Mouse (Mus musculus) erythroblast, embryonic 14.5 days (primary cell): ENCODE measurements at regions not wholly inside any gene's neighbourhood (a gene's known extent, or its start where the extent isn't known, plus 50 kb on each side); places are given as distances from the start of the nearest gene placed in this dataset.

ENCODE experiments used
- H3K27me3 ChIP-seq: 2 replicates; pipeline ENCODE4 v1.6.1; 2012; ENCODE audit warnings: inconsistent platforms; ENCODE audit not compliant: control insufficient read depth
- H3K36me3 ChIP-seq: 2 replicates; pipeline ENCODE4 v1.6.1; 2012; ENCODE audit warnings: mild to moderate bottlenecking, inconsistent platforms; ENCODE audit not compliant: control insufficient read depth
- H3K4me1 ChIP-seq: 2 replicates; pipeline ENCODE4 v1.6.1; 2012; ENCODE audit warnings: inconsistent platforms; ENCODE audit not compliant: control insufficient read depth
- H3K4me3 ChIP-seq: replicated peaks from 2 replicates; pipeline ENCODE3; 2012; ENCODE audit warnings: moderate library complexity, mild to moderate bottlenecking, inconsistent platforms
- H3K9me3 ChIP-seq: 2 replicates; pipeline ENCODE4 v1.6.1; 2012; ENCODE audit warnings: low read length, inconsistent platforms, mixed read lengths; ENCODE audit not compliant: control insufficient read depth
- GATA1 ChIP-seq: IDR thresholded peaks from 2 replicates; pipeline ENCODE4 v1.6.1; 2012; ENCODE audit warnings: low read length, inconsistent platforms, mixed read lengths
- TAL1 ChIP-seq: IDR thresholded peaks from 3 replicates; pipeline ENCODE4 v1.6.1; 2012; ENCODE audit warnings: low read length, inconsistent platforms, mixed read lengths

DNA sequence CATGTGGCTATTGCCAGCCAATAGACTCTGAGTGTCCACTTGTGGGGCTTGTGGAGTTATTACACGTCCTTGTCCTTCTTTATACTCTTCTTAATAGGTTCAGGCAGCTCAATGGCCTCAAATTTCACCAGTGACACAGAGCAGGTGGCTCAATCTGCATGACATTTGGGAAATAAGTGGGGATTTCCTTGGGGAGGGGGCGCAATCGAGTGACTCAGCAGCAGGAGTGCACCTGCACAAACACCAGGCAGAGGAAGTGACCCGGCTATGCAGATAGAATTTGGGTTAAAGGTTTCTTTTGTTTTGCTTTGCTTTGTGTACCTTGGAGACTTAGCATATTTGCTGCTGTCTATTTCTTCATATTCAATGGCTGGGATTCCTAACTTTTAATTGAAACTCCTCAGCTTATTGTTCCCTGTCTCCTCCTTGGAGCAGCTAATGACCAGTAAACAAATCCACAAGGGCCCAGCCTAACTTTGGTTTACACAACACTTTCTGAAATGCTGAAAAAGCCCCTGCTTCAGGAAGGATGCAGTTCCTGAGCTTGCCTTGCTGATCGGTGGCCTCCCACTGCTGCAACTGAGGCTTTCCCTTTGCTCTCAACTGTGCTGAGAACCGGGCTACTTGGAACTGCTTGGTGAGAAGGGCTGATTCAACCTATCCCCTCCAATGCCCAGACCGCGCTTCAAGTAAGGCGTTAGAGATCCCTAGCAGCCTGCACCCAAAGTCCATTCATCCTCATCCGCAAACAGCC lies 95.4 kb upstream of the Ercc4 start:
- Histone ChIP-seq H3K9me3 (no peaks in the 10 kb centered on the region), H3K27me3 (no peaks in the 10 kb centered on the region), H3K4me1 (no peaks in the 10 kb centered on the region), H3K4me3 (no peak overlapping the region), H3K36me3 (no peaks in the 10 kb centered on the region)
- no peak for TF ChIP-seq GATA1
- no peak for TF ChIP-seq TAL1

- TF ChIP-seq GATA1, result no peak
- no peak for TF ChIP-seq TAL1
- no peaks in the 10 kb centered on the region for H3K27me3 ChIP-seq
- no peak overlapping the region for H3K4me3 ChIP-seq
- no peaks in the 10 kb centered on the region for H3K4me1 ChIP-seq
- no peaks in the 10 kb centered on the region for H3K9me3 ChIP-seq
- H3K36me3 ChIP-seq, result no peaks in the 10 kb centered on the region
Observed at GRCm38 (mm10) chr16:13022875-13023274, 86.6 kb upstream of the Ercc4 start.

- H3K4me1 ChIP-seq, result no peaks in the 10 kb centered on the region
- no peak for TF ChIP-seq GATA1
- TF ChIP-seq TAL1, result no peak
- H3K4me3 ChIP-seq, result no peak overlapping the region
- H3K27me3 ChIP-seq, result no peaks in the 10 kb centered on the region
- no peaks in the 10 kb centered on the region for H3K9me3 ChIP-seq
- no peaks in the 10 kb centered on the region for H3K36me3 ChIP-seq
Observed at GRCm38 (mm10) chr16:13025393-13025792, 84.1 kb upstream of the Ercc4 start.

DNA sequence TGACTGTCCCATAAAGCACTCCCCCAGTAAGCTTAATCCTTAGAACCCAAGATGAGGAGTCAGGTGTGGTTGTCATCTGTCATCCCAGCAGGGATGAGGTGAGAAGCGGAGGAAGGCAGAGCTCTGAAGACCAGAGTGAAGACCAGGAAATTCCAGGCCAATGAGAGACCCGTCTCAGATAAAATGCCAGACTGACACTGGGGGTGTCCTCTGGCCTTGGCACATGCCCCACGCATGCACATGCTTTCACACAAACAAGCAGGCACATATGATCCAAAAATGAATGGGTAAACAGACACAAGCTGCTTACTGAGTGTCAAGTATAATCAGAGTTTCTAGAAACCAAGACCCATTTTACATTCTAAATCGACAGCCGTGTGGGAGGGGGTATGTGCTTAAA lies 75.3 kb upstream of the Ercc4 start:
- no peaks in the 10 kb centered on the region for H3K27me3 ChIP-seq
- no peaks in the 10 kb centered on the region for H3K4me1 ChIP-seq
- H3K36me3 ChIP-seq, result no peaks in the 10 kb centered on the region
- no peak overlapping the region for H3K4me3 ChIP-seq
- TF ChIP-seq GATA1 (no peak), TAL1 (no peak)
- no peaks in the 10 kb centered on the region for H3K9me3 ChIP-seq

- no peaks in the 10 kb centered on the region for H3K9me3 ChIP-seq
- TF ChIP-seq GATA1 (no peak), TAL1 (no peak)
- no peak overlapping the region for H3K4me3 ChIP-seq
- H3K27me3 ChIP-seq, result no peaks in the 10 kb centered on the region
- no peaks in the 10 kb centered on the region for H3K4me1 ChIP-seq
- no peaks in the 10 kb centered on the region for H3K36me3 ChIP-seq
Observed at GRCm38 (mm10) chr16:13036596-13036995, 72.9 kb upstream of the Ercc4 start.

- no peak for TF ChIP-seq TAL1
- H3K4me3 ChIP-seq, result no peak overlapping the region
- H3K9me3 ChIP-seq, result no peaks in the 10 kb centered on the region
- no peaks in the 10 kb centered on the region for H3K4me1 ChIP-seq
- no peaks in the 10 kb centered on the region for H3K27me3 ChIP-seq
- H3K36me3 ChIP-seq, result no peaks in the 10 kb centered on the region
Observed at GRCm38 (mm10) chr16:13040312-13041100, 69.0 kb upstream of the Ercc4 start.

GRCm38 (mm10) chr16:13041356-13041755 lies 68.1 kb upstream of the Ercc4 start:
- no peaks in the 10 kb centered on the region for H3K4me1 ChIP-seq

DNA sequence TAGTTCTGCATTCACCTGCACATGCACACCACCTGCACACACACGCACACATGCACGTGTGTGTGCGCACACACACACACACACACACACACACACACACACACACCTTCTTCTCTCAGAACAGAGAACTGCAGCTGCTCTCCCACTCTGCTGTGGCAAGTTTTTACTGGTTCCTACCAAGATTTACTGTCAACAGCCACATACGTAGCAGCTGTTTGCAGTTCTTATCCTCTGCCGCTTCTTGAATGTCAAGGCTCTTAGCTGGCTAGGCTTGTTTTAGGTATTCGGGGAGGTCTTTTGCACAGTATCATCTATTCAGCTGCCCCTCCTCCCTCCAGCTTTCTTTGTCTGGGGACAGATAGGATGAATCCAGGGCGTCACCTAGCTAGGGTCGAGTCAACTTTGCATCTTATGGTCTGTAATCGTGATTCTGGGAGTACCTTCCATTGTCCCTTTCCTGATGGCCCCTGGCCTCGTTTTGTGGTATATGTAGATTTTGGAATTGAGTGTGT lies 64.3 kb upstream of the Ercc4 start:
- H3K4me1 ChIP-seq, result no peaks in the 10 kb centered on the region
- TF ChIP-seq TAL1 (no peak), GATA1 (no peak)
- H3K27me3 ChIP-seq, result no peaks in the 10 kb centered on the region
- H3K36me3 ChIP-seq, result no peaks in the 10 kb centered on the region
- no peak overlapping the region for H3K4me3 ChIP-seq
- H3K9me3 ChIP-seq, result no peaks in the 10 kb centered on the region

More at GRCm38 (mm10) chr16:13041356-13041755, 68.1 kb upstream of the Ercc4 start:
- TF ChIP-seq GATA1, result no peak
- TF ChIP-seq TAL1, result no peak
- Histone ChIP-seq H3K4me3 (no peak overlapping the region), H3K36me3 (no peaks in the 10 kb centered on the region), H3K9me3 (no peaks in the 10 kb centered on the region), H3K27me3 (no peaks in the 10 kb centered on the region)

DNA sequence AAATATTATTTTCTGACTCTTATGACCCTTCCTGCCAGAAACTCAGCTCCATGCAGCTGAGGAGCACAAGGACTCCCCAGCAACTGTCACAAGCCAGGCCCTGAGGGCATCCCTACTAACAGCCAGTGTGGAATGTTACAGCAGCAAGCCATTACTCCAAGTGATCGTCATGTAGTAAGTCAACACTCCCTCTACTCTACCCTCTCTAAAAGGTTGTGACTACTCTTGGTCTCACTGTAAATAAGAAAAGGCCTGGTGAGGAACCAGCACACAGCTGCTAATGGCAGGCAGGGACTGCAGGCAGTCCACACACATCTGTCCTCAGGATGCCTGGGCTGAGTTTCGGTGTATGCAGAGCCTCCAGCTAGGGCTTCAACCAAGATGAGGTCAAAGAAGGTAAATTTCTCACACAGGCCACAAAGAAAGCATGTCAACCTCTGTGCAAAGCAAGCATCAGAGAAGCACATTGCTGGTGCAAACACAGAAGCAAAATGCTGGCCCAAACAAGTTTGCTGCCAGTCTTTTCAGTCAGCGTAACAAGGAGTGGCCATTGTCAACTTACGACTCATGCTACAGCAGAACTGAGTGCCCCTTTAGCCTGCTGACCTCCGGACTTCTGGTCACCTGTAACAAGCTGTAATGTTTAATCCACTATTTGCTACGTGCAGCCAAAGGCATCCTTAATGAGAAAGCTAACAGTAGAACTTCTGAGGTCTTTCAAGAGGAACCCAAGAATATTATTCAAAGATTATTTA lies 62.9 kb upstream of the Ercc4 start:
- Histone ChIP-seq H3K9me3 (no peaks in the 10 kb centered on the region), H3K4me1 (no peaks in the 10 kb centered on the region), H3K27me3 (no peaks in the 10 kb centered on the region), H3K4me3 (no peak overlapping the region), H3K36me3 (no peaks in the 10 kb centered on the region)
- TF ChIP-seq GATA1 (no peak), TAL1 (no peak)
